In genomic region chr4:32220129-32220491, GRCm38 (mm10) we compare ENCODE assay signal across 12 mouse cellular contexts. TPM values are rescaled to one million over a fixed set of nuclear protein-coding genes. Genes with fewer than 3 reads are reported as not detected.
DNase-seq lines count a peak whose midpoint lies in the region; ATAC-seq lines count a peak whose summit lies in the region.
"Had no signal": no experiment of that assay in that cellular context is flagged by ENCODE, and none has a peak within 500 bp of the region (broad histone marks: within the 10 kb centered on the region; RNA-seq: fewer than 3 reads in every experiment).

No protein-coding gene starts in this region.

- DNase-seq in heart, embryonic 10.5 days (ENCODE audit: low spot score) = no peak
- no peak for DNase-seq in heart, adult 9 months (ENCODE audit: low spot score in 2 of 2)
- DNase-seq in lung, postnatal 4 days = no peak
- DNase-seq in thymus, postnatal 14 days = no peak
- no peak for DNase-seq in midbrain, embryonic 11.5 days (ENCODE audit: low spot score, missing footprints)
- DNase-seq: cerebellum, adult 18-20 months; heart, postnatal 4 days; right cerebral cortex, adult 18-20 months had no signal

- no peak overlapping the region for H3K9ac ChIP-seq in lung, embryonic 15.5 days
- no peak overlapping the region for H3K9ac ChIP-seq in forebrain, embryonic 15.5 days (replicated peaks)
- no peak overlapping the region for H3K9ac ChIP-seq in neural tube, embryonic 15.5 days (replicated peaks)
- H3K9ac ChIP-seq in midbrain, embryonic 11.5 days (ENCODE audit: low read length) = no peak overlapping the region
- H3K9ac ChIP-seq: heart, embryonic 13.5 days had no signal

- WGBS in heart, embryonic 10.5 days = 80% methylated on average over 4 of the region's 4 CpGs
- WGBS in lung, embryonic 15.5 days = 48% methylated on average over 4 of the region's 4 CpGs
- 67% methylated on average over 4 of the region's 4 CpGs for WGBS in forebrain, embryonic 15.5 days
- 24% methylated on average over 4 of the region's 4 CpGs for WGBS in neural tube, embryonic 15.5 days
- WGBS in midbrain, embryonic 11.5 days = 69% methylated on average over 4 of the region's 4 CpGs

- 0 out of 2 replicates have a peak, but pooled peaks cover 4% of the 10 kb centered on the region for H3K4me1 ChIP-seq in heart, embryonic 10.5 days
- H3K4me1 ChIP-seq in lung, embryonic 15.5 days = peaks cover 16% of the 10 kb centered on the region
- H3K4me1 ChIP-seq in forebrain, embryonic 15.5 days = peaks cover 20% of the 10 kb centered on the region
- H3K4me1 ChIP-seq in neural tube, embryonic 15.5 days = peaks cover 19% of the 10 kb centered on the region
- peaks cover 12% of the 10 kb centered on the region for H3K4me1 ChIP-seq in midbrain, embryonic 11.5 days (ENCODE audit: control insufficient read depth, insufficient read depth, low read length)

- no peak for ATAC-seq in lung, embryonic 15.5 days (ENCODE audit: borderline replicate concordance, extremely low read depth, low FRiP score, low TSS enrichment)
- no peak for ATAC-seq in forebrain, embryonic 15.5 days (replicated peaks)
- ATAC-seq in neural tube, embryonic 15.5 days (ENCODE audit: low FRiP score) = no peak
- ATAC-seq in midbrain, embryonic 11.5 days (ENCODE audit: low FRiP score) = no peak

- H3K9me3 ChIP-seq in heart, embryonic 10.5 days = no peaks in the 10 kb centered on the region
- H3K9me3 ChIP-seq in lung, embryonic 15.5 days = no peaks in the 10 kb centered on the region
- no peaks in the 10 kb centered on the region for H3K9me3 ChIP-seq in forebrain, embryonic 15.5 days
- H3K9me3 ChIP-seq in neural tube, embryonic 15.5 days (replicated peaks) = no peaks in the 10 kb centered on the region
- H3K9me3 ChIP-seq in midbrain, embryonic 11.5 days (ENCODE audit: control insufficient read depth, low read length) = no peaks in the 10 kb centered on the region
- H3K9me3 ChIP-seq: heart, embryonic 13.5 days had no signal

- 0 out of 2 replicates have a peak overlapping the region, but pooled peaks have one; percentile 11 for H3K27ac ChIP-seq in heart, embryonic 10.5 days
- H3K27ac ChIP-seq in lung, embryonic 15.5 days = peak overlapping the region; percentile 24; the same call in 1 of the 2 replicates
- H3K27ac ChIP-seq in forebrain, embryonic 15.5 days (replicated peaks) = peak overlapping the region; percentile 49
- peak overlapping the region; percentile 45 for H3K27ac ChIP-seq in neural tube, embryonic 15.5 days (replicated peaks)
- H3K27ac ChIP-seq in midbrain, embryonic 11.5 days (ENCODE audit: low read depth, low read length) = no peak overlapping the region
- H3K27ac ChIP-seq: heart, embryonic 13.5 days had no signal

- no peak overlapping the region for H3K4me3 ChIP-seq in heart, embryonic 10.5 days
- no peak overlapping the region for H3K4me3 ChIP-seq in lung, embryonic 15.5 days
- no peak overlapping the region for H3K4me3 ChIP-seq in forebrain, embryonic 15.5 days
- H3K4me3 ChIP-seq in neural tube, embryonic 15.5 days (replicated peaks) = no peak overlapping the region
- no peak overlapping the region for H3K4me3 ChIP-seq in midbrain, embryonic 11.5 days (ENCODE audit: low read depth, low read length)
- H3K4me3 ChIP-seq: heart, embryonic 13.5 days had no signal

- H3K27me3 ChIP-seq in heart, embryonic 10.5 days (ENCODE audit: insufficient read depth, poor library complexity, severe bottlenecking) = peaks cover 5% of the 10 kb centered on the region
- no peaks in the 10 kb centered on the region for H3K27me3 ChIP-seq in lung, embryonic 15.5 days
- H3K27me3 ChIP-seq in forebrain, embryonic 15.5 days = no peaks in the 10 kb centered on the region
- H3K27me3 ChIP-seq in neural tube, embryonic 15.5 days (replicated peaks) = no peaks in the 10 kb centered on the region
- no peaks in the 10 kb centered on the region for H3K27me3 ChIP-seq in midbrain, embryonic 11.5 days (ENCODE audit: control insufficient read depth, insufficient read depth, low read length)

- H3K36me3 ChIP-seq in heart, embryonic 10.5 days = no peaks in the 10 kb centered on the region
- H3K36me3 ChIP-seq in lung, embryonic 15.5 days = no peaks in the 10 kb centered on the region
- H3K36me3 ChIP-seq in forebrain, embryonic 15.5 days = no peaks in the 10 kb centered on the region
- no peaks in the 10 kb centered on the region for H3K36me3 ChIP-seq in neural tube, embryonic 15.5 days
- no peaks in the 10 kb centered on the region for H3K36me3 ChIP-seq in midbrain, embryonic 11.5 days (ENCODE audit: control insufficient read depth, insufficient read depth, low read length)
- H3K36me3 ChIP-seq: heart, embryonic 13.5 days had no signal

- H3K4me2 ChIP-seq in lung, embryonic 15.5 days = no peak overlapping the region
- H3K4me2 ChIP-seq in forebrain, embryonic 15.5 days (replicated peaks) = no peak overlapping the region
- H3K4me2 ChIP-seq in neural tube, embryonic 15.5 days = no peak overlapping the region
- H3K4me2 ChIP-seq in midbrain, embryonic 11.5 days = no peak overlapping the region
- H3K4me2 ChIP-seq: heart, embryonic 13.5 days had no signal

RNA-seq across cellular contexts. Expression of gene Bach2, which starts 18.5 kb away (rescaled TPM):
- polyA plus RNA-seq in heart, embryonic 10.5 days (2016; fragmentation: Nextera tagmentation; extraction: Ambion mirVana) = 7.7 and 8.8 TPM in 2 replicates
- polyA plus RNA-seq in lung, embryonic 15.5 days (2015; fragmentation: Nextera tagmentation; extraction: Ambion mirVana) = 8.7 and 10.5 TPM in 2 replicates
- polyA plus RNA-seq in forebrain, embryonic 15.5 days (2015; fragmentation: Nextera tagmentation; extraction: Ambion mirVana) = 33.8 and 34.9 TPM in 2 replicates
- 19.0 and 24.3 TPM in 2 replicates for polyA plus RNA-seq in neural tube, embryonic 15.5 days (2015; fragmentation: Nextera tagmentation; extraction: Ambion mirVana)
- polyA plus RNA-seq in midbrain, embryonic 11.5 days (2014; fragmentation: Nextera tagmentation; extraction: Ambion mirVana) = 11.2 and 13.2 TPM in 2 replicates
